Mouse (Mus musculus): ENCODE measurements around the gene Cebpe.

Gene Cebpe

GRCm38 (mm10) chr14:54678657-54679304 is 33.2 kb downstream of the Cebpe start:
- DNase-seq (ENCODE audit: extremely low read depth, insufficient read length, low spot score) = no peak

GRCm38 (mm10) chr14:54676290-54676689 is 35.7 kb downstream of the Cebpe start:
- DNase-seq (ENCODE audit: extremely low read depth, insufficient read length, low spot score) = no peak

- no peak for DNase-seq (ENCODE audit: extremely low read depth, insufficient read length, low spot score)
These were observed 37.7 kb downstream of the Cebpe start for GRCm38 (mm10) chr14:54674317-54674716.

DNA sequence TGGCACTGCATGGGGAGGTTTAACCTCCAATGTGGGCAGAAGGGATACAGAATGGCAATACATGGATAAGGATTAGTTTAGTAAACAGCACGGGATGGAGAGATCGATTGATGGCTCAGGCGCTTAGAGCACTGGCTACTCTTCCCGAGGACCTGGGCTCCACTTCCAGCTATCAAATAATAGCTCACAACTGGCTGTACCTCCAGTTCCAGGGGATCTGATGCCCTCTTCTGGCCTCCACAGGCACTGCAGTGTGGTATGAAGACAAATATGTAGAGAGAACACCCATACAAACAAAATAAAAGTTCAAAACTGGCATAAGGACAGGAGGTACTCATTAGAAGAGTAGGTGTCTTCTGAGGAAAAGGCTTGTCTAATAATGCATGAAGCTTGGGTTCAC is 42.6 kb downstream of the Cebpe start:
- DNase-seq (ENCODE audit: extremely low read depth, insufficient read length, low spot score) = no peak

DNA sequence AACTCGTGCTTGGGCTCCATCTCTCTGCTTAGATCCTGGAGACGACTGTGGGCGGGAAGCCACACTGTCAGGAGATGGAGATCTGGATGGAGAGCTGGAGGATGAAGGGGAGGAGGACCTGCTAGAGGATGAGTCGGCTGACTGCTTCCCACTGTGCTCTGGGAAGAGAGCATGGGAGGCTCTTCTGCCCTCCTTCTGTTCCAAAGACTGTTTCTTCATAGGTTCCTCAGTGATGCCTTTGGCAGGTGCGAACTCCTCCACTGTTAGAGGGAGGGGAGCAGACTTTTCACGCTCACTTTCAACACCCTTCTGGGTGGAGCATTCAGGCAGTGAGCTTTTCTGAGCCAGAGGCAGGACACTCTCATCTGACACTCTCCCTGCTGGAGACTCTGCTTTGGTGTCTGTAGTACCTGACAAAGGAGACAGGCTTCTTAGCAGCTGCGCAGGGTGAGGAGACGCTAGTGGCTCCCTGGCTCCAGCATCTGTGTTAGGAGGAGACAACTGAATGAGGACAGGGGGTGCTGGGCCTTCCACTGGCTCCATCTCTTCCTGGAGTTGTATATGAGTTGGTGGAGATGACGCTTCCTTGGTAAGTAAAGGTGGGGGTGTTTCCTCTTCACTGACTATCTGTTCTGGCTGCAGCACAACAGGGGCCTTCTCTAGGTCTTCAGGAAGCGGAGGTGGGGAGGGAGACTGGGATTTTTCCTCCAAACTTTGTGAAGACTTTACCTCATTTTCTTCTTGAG is 47.3 kb downstream of the Cebpe start:
- DNase-seq (ENCODE audit: extremely low read depth, insufficient read length, low spot score) = no peak
